In the genomic region with DNA sequence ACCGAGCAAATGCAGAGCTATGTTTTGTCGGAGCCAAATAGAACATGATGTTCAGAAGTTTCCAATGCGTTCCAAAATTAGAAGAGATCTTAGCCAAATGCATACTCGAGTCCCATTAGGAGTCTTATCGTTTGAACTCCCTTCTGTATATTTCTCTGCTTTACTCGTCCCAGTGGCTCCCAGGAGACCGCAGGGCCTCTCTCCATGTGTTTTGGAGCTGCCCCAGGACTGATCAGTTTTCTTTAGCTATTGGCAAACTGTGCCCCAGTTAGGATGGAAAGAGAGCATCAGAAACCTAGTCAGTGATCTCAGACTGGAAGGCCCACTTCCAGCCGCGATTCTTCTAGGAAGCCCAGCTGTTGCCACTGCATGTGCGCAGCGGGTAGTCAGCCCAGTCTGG, we compare ENCODE assay signal across 10 mouse cellular contexts.
DNase-seq lines count a peak whose midpoint lies in the region; ATAC-seq lines count a peak whose summit lies in the region.
"Had no signal": no experiment of that assay in that cellular context is flagged by ENCODE, and none has a peak within 500 bp of the region (broad histone marks: within the 10 kb centered on the region; RNA-seq: fewer than 3 reads in every experiment).

No protein-coding gene starts in this region.

- WGBS in heart, embryonic 11.5 days (ENCODE audit: insufficient replicate concordance), result 76% methylated on average over 11 of the region's 11 CpGs
- 59% methylated on average over 11 of the region's 11 CpGs for WGBS in limb, embryonic 15.5 days
- 77% methylated on average over 11 of the region's 11 CpGs for WGBS in kidney, embryonic 15.5 days

- H3K9ac ChIP-seq in heart, embryonic 11.5 days (ENCODE audit: low read depth, low read length), result no peak overlapping the region
- H3K9ac ChIP-seq in limb, embryonic 15.5 days, result no peak overlapping the region
- no peak overlapping the region for H3K9ac ChIP-seq in kidney, embryonic 15.5 days
- H3K9ac ChIP-seq: embryonic facial prominence, embryonic 12.5 days; neural tube, embryonic 15.5 days had no signal

- no peaks in the 10 kb centered on the region for H3K27me3 ChIP-seq in heart, embryonic 11.5 days (ENCODE audit: control insufficient read depth, insufficient read depth, low read length)
- H3K27me3 ChIP-seq in limb, embryonic 15.5 days, result no peaks in the 10 kb centered on the region
- H3K27me3 ChIP-seq in kidney, embryonic 15.5 days, result no peaks in the 10 kb centered on the region
- H3K27me3 ChIP-seq: embryonic facial prominence, embryonic 12.5 days; neural tube, embryonic 15.5 days had no signal

- peak; percentile 98 for DNase-seq in heart, adult 11 months
- DNase-seq in urinary bladder, postnatal 36 days (ENCODE audit: low spot score in 2 of 2), result peak; percentile 28 to 68
- no peak for DNase-seq in urinary bladder, adult 2 months (ENCODE audit: low spot score)
- DNase-seq in thymus, postnatal 0 days (ENCODE audit: low spot score), result no peak

- peaks cover 4% of the 10 kb centered on the region for H3K4me1 ChIP-seq in heart, embryonic 11.5 days (ENCODE audit: control insufficient read depth, insufficient read depth, low read length)
- peaks cover 15% of the 10 kb centered on the region; the same call in 1 of the 2 replicates for H3K4me1 ChIP-seq in limb, embryonic 15.5 days
- peaks cover 17% of the 10 kb centered on the region for H3K4me1 ChIP-seq in kidney, embryonic 15.5 days
- H3K4me1 ChIP-seq: embryonic facial prominence, embryonic 12.5 days; neural tube, embryonic 15.5 days had no signal

- H3K4me3 ChIP-seq in heart, embryonic 11.5 days (ENCODE audit: low read depth, low read length), result no peak overlapping the region
- no peak overlapping the region for H3K4me3 ChIP-seq in limb, embryonic 15.5 days
- no peak overlapping the region for H3K4me3 ChIP-seq in kidney, embryonic 15.5 days (replicated peaks)
- H3K4me3 ChIP-seq: embryonic facial prominence, embryonic 12.5 days; neural tube, embryonic 15.5 days had no signal

- H3K27ac ChIP-seq in heart, embryonic 11.5 days (ENCODE audit: low read depth, low read length), result no peak overlapping the region
- peak overlapping the region; percentile 75 for H3K27ac ChIP-seq in limb, embryonic 15.5 days
- no peak overlapping the region for H3K27ac ChIP-seq in kidney, embryonic 15.5 days
- H3K27ac ChIP-seq: embryonic facial prominence, embryonic 12.5 days; neural tube, embryonic 15.5 days had no signal

- no peak overlapping the region for H3K4me2 ChIP-seq in heart, embryonic 11.5 days
- no peak overlapping the region for H3K4me2 ChIP-seq in limb, embryonic 15.5 days
- H3K4me2 ChIP-seq in kidney, embryonic 15.5 days, result no peak overlapping the region
- H3K4me2 ChIP-seq: embryonic facial prominence, embryonic 12.5 days; neural tube, embryonic 15.5 days had no signal

- no peaks in the 10 kb centered on the region for H3K36me3 ChIP-seq in heart, embryonic 11.5 days (ENCODE audit: control insufficient read depth, insufficient read depth, low read length)
- no peaks in the 10 kb centered on the region for H3K36me3 ChIP-seq in limb, embryonic 15.5 days
- H3K36me3 ChIP-seq in kidney, embryonic 15.5 days, result no peaks in the 10 kb centered on the region
- H3K36me3 ChIP-seq: embryonic facial prominence, embryonic 12.5 days; neural tube, embryonic 15.5 days had no signal

- ATAC-seq in heart, embryonic 11.5 days (replicated peaks; ENCODE audit: insufficient number of reproducible peaks, low FRiP score, low TSS enrichment), result no peak
- ATAC-seq in limb, embryonic 15.5 days (ENCODE audit: insufficient number of reproducible peaks, low FRiP score, low TSS enrichment, low read depth), result no peak
- ATAC-seq in activated CD4-positive, CD25-positive, alpha-beta regulatory T cell, adult 4 months, result no peak
- no peak for ATAC-seq in kidney, embryonic 15.5 days (replicated peaks; ENCODE audit: low FRiP score)

- no peaks in the 10 kb centered on the region for H3K9me3 ChIP-seq in heart, embryonic 11.5 days (replicated peaks; ENCODE audit: control insufficient read depth, low read length)
- H3K9me3 ChIP-seq in limb, embryonic 15.5 days, result no peaks in the 10 kb centered on the region
- H3K9me3 ChIP-seq in kidney, embryonic 15.5 days (replicated peaks), result 0 out of 2 replicates have a peak, but pooled peaks cover 3% of the 10 kb centered on the region
- H3K9me3 ChIP-seq: embryonic facial prominence, embryonic 12.5 days; neural tube, embryonic 15.5 days had no signal

Comparison
In these comparisons a context has a peak if more than half of its experiments do, and no peak if none do; other contexts are left out.
1. DNase-seq: peak in heart, adult 11 months (single experiment) and urinary bladder, postnatal 36 days (2 of 2); none in urinary bladder, adult 2 months (single experiment) and thymus, postnatal 0 days (single experiment).